Mouse (Mus musculus) forebrain, embryonic 16.5 days (tissue): ENCODE measurements around the gene 4933428G20Rik. TPM values are rescaled to one million over a fixed set of nuclear protein-coding genes. Genes with fewer than 3 reads are reported as not detected.

ENCODE experiments used
- ATAC-seq: fragments of 200-750 bp; cut with Nextera tagmentation; 2 replicates; pipeline ENCODE4 v1.8.0; 2017; ENCODE audit warnings: mild to moderate bottlenecking, moderate library complexity
- H3K27ac ChIP-seq: fragments of 300-500 bp; sonication (generic); 2 replicates; pipeline ENCODE4 v1.5.1; 2014; ENCODE audit warnings: low read length, control low read depth
- H3K27me3 ChIP-seq: fragments of 300-500 bp; sonication (generic); replicated peaks from 2 replicates; pipeline ENCODE4 v1.6.1; 2014; ENCODE audit warnings: low read length; ENCODE audit not compliant: control insufficient read depth, insufficient read depth
- H3K36me3 ChIP-seq: fragments of 300-500 bp; sonication (generic); 2 replicates; pipeline ENCODE4 v1.6.1; 2014; ENCODE audit not compliant: control insufficient read depth, insufficient read depth
- H3K4me1 ChIP-seq: fragments of 300-500 bp; sonication (generic); replicated peaks from 2 replicates; pipeline ENCODE4 v1.6.1; 2014; ENCODE audit warnings: low read length; ENCODE audit not compliant: control insufficient read depth, insufficient read depth
- H3K4me2 ChIP-seq: fragments of 300-500 bp; sonication (generic); 2 replicates; pipeline ENCODE4 v1.6.1; 2014; ENCODE audit warnings: mild to moderate bottlenecking, low read length, control low read depth
- H3K4me3 ChIP-seq: fragments of 300-500 bp; sonication (generic); replicated peaks from 2 replicates; pipeline ENCODE4 v1.5.1; 2014; ENCODE audit warnings: mild to moderate bottlenecking, low read length, control low read depth
- H3K9ac ChIP-seq: fragments of 300-500 bp; sonication (generic); replicated peaks from 2 replicates; pipeline ENCODE4 v1.6.1; 2014; ENCODE audit warnings: low read depth, low read length, control low read depth
- H3K9me3 ChIP-seq: fragments of 300-500 bp; sonication (generic); 2 replicates; pipeline ENCODE4 v1.6.1; 2016; ENCODE audit warnings: low read length; ENCODE audit not compliant: control insufficient read depth
- WGBS: fragments of 180-500 bp; shearing (Covaris S2); extraction: QIAGEN DNeasy Blood & Tissue Kit; methylation state at CpG from one replicate; pipeline ENCODE4 v1.1.7; 2014; 5-methylcytosine and 5-hydroxymethylcytosine counted together
- polyA plus RNA-seq: library from polyadenylated mRNA; unstranded; fragments of >200 nt; fragmentation: Nextera tagmentation; extraction: Ambion mirVana; gene quantifications from 2 replicates; pipeline ENCODE4 v1.2.1, GENCODE M21; 2015

4933428G20Rik gene
- 0.29 and 1.2 TPM in 2 replicates for polyA plus RNA-seq

GRCm38 (mm10) chr11:97499865-97500719 is at the start of gene 4933428G20Rik:
Gene 4933428G20Rik (minus strand): TSS chr11:97500340.
- no peaks in the 10 kb centered on the region for H3K36me3 ChIP-seq
- 0 out of 2 replicates have a peak, but pooled peaks have one; percentile 41 for ATAC-seq
- peak within 1 kb of the TSS; percentile 36 for H3K4me3 ChIP-seq
- 7% methylated on average over 73 of the region's 88 CpGs for WGBS
- peak within 1 kb of the TSS; percentile 59 for H3K4me2 ChIP-seq
- peaks cover 11% of the 10 kb centered on the region for H3K4me1 ChIP-seq
- H3K27ac ChIP-seq = no peak within 1 kb of the TSS
- H3K9ac ChIP-seq = peak within 1 kb of the TSS; percentile 50
- H3K9me3 ChIP-seq = no peaks in the 10 kb centered on the region
- peaks cover 32% of the 10 kb centered on the region for H3K27me3 ChIP-seq

- Histone ChIP-seq H3K9me3 (no peaks in the 10 kb centered on the region), H3K36me3 (no peaks in the 10 kb centered on the region), H3K9ac (no peak overlapping the region), H3K4me2 (no peak overlapping the region), H3K27me3 (0 out of 2 replicates have a peak, but pooled peaks cover 2% of the 10 kb centered on the region), H3K4me3 (no peak overlapping the region), H3K4me1 (peaks cover 38% of the 10 kb centered on the region), H3K27ac (no peak overlapping the region)
- WGBS = 46% methylated on average over 8 of the region's 8 CpGs
- no peak for ATAC-seq
Observed at GRCm38 (mm10) chr11:97548757-97549156, 48.6 kb upstream of the 4933428G20Rik start.

- no peak overlapping the region for H3K4me2 ChIP-seq
- H3K4me3 ChIP-seq = no peak overlapping the region
- no peak overlapping the region for H3K27ac ChIP-seq
- H3K9ac ChIP-seq = no peak overlapping the region
- 67% methylated on average over 12 of the region's 12 CpGs for WGBS
- H3K27me3 ChIP-seq = 0 out of 2 replicates have a peak, but pooled peaks cover 2% of the 10 kb centered on the region
- no peaks in the 10 kb centered on the region for H3K9me3 ChIP-seq
- no peak for ATAC-seq
- peaks cover 43% of the 10 kb centered on the region for H3K4me1 ChIP-seq
- no peaks in the 10 kb centered on the region for H3K36me3 ChIP-seq
Observed at GRCm38 (mm10) chr11:97547957-97548706, 48.0 kb upstream of the 4933428G20Rik start.

- peak; percentile 49 for ATAC-seq
- Histone ChIP-seq H3K27me3 (0 out of 2 replicates have a peak, but pooled peaks cover 2% of the 10 kb centered on the region), H3K36me3 (no peaks in the 10 kb centered on the region), H3K4me3 (peak overlapping the region; percentile 50), H3K9ac (peak overlapping the region; percentile 66), H3K4me2 (peak overlapping the region; percentile 90), H3K9me3 (no peaks in the 10 kb centered on the region), H3K27ac (no peak overlapping the region), H3K4me1 (peaks cover 42% of the 10 kb centered on the region)
- WGBS = under 1% methylated on average over 37 of the region's 73 CpGs
Observed at GRCm38 (mm10) chr11:97546804-97547411, 46.8 kb upstream of the 4933428G20Rik start.

GRCm38 (mm10) chr11:97545808-97546560 is 45.8 kb upstream of the 4933428G20Rik start:
- H3K27me3 ChIP-seq = 0 out of 2 replicates have a peak, but pooled peaks cover 2% of the 10 kb centered on the region
- WGBS = 7% methylated on average over 26 of the region's 26 CpGs
- peak overlapping the region; percentile 66 for H3K9ac ChIP-seq

GRCm38 (mm10) chr11:97543883-97544282 is 43.7 kb upstream of the 4933428G20Rik start:
- Histone ChIP-seq H3K9me3 (no peaks in the 10 kb centered on the region), H3K4me3 (no peak overlapping the region), H3K4me1 (peaks cover 51% of the 10 kb centered on the region), H3K27ac (no peak overlapping the region), H3K9ac (no peak overlapping the region), H3K4me2 (no peak overlapping the region), H3K36me3 (no peaks in the 10 kb centered on the region), H3K27me3 (0 out of 2 replicates have a peak, but pooled peaks cover 2% of the 10 kb centered on the region)
- WGBS = 78% methylated on average over 9 of the region's 9 CpGs
- ATAC-seq = no peak

More at GRCm38 (mm10) chr11:97545808-97546560, 45.8 kb upstream of the 4933428G20Rik start:
- H3K27ac ChIP-seq = no peak overlapping the region
- H3K4me3 ChIP-seq = peak overlapping the region; percentile 50
- peak overlapping the region; percentile 90 for H3K4me2 ChIP-seq
- no peaks in the 10 kb centered on the region for H3K36me3 ChIP-seq
- no peaks in the 10 kb centered on the region for H3K9me3 ChIP-seq
- ATAC-seq = no peak
- peaks cover 41% of the 10 kb centered on the region for H3K4me1 ChIP-seq

- Histone ChIP-seq H3K4me2 (no peak overlapping the region), H3K4me3 (no peak overlapping the region), H3K36me3 (no peaks in the 10 kb centered on the region), H3K27me3 (0 out of 2 replicates have a peak, but pooled peaks cover 2% of the 10 kb centered on the region), H3K9me3 (no peaks in the 10 kb centered on the region), H3K27ac (no peak overlapping the region), H3K9ac (no peak overlapping the region), H3K4me1 (peaks cover 51% of the 10 kb centered on the region)
- peak; percentile 44 for ATAC-seq
- 37% methylated on average over 12 of the region's 12 CpGs for WGBS
Observed at GRCm38 (mm10) chr11:97543181-97543733, 43.1 kb upstream of the 4933428G20Rik start.
